8 mouse cellular contexts compared by ENCODE assay signal in the genomic region with DNA sequence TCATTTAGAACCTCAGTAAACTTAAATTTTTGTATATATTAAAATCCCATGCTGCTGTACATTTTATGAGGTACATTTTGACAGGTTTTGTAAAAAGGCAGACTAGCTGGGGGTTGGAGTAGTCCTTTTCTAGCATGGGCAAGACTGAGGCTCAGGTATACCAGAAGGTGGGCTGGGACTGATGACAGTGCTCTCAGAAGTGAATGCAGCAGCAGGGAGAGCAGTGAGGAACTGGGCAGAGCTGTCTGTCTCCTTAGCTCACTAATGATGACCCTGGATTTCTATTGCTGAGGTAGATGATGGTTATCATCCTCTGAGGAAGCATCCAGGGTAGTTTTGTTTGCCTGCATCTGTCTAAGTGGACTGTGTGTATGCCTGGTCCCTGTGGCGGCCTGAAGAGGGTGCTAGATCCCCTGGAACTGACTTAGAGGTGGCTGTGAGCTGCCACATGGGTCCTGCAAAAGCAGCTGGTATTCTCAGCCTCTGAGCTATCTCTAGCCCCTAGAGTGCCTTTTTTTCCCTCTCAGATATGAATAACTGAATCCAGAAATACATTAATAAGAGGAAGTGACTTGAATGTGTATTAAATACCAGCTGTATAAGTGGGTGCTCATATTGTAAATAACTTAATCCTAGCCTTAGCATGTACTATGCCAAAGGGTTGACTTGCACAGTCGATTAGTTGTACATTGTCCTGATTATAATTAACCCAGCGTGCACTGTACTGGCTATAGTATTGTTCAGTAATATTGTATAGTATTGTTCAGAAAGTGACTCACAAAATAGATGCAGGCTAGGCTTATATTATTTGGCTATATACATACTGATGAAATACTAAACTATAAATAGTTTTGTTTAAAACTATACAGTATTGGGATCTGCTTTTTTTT. TPM values are rescaled to one million over a fixed set of nuclear protein-coding genes. Genes with fewer than 3 reads are reported as not detected.
A peak's percentile ranks its signal among the peaks of the same experiment; 100 is the strongest.
DNase-seq lines count a peak whose midpoint lies in the region; ATAC-seq and TF ChIP-seq lines count a peak whose summit lies in the region.

No protein-coding gene starts in this region.

- H3K9me3 ChIP-seq in forebrain, embryonic 11.5 days (ENCODE audit: control insufficient read depth, low read length), result no peaks in the 10 kb centered on the region
- no peaks in the 10 kb centered on the region for H3K9me3 ChIP-seq in forebrain, embryonic 10.5 days
- H3K9me3 ChIP-seq in liver, embryonic 15.5 days (replicated peaks), result no peaks in the 10 kb centered on the region
- H3K9me3 ChIP-seq in neural tube, embryonic 12.5 days, result no peaks in the 10 kb centered on the region

- no peaks in the 10 kb centered on the region for H3K4me1 ChIP-seq in forebrain, embryonic 11.5 days (replicated peaks; ENCODE audit: control insufficient read depth, insufficient read depth, low read length)
- no peaks in the 10 kb centered on the region for H3K4me1 ChIP-seq in forebrain, embryonic 10.5 days
- peaks cover 26% of the 10 kb centered on the region for H3K4me1 ChIP-seq in liver, embryonic 15.5 days (replicated peaks)
- H3K4me1 ChIP-seq in neural tube, embryonic 12.5 days, result no peaks in the 10 kb centered on the region

- no peak overlapping the region for H3K27ac ChIP-seq in forebrain, embryonic 11.5 days (ENCODE audit: low read depth, low read length)
- no peak overlapping the region for H3K27ac ChIP-seq in forebrain, embryonic 10.5 days
- H3K27ac ChIP-seq in liver, embryonic 15.5 days (replicated peaks), result no peak overlapping the region
- H3K27ac ChIP-seq in neural tube, embryonic 12.5 days, result no peak overlapping the region

- H3K9ac ChIP-seq in forebrain, embryonic 11.5 days (ENCODE audit: low read length), result no peak overlapping the region
- no peak overlapping the region for H3K9ac ChIP-seq in liver, embryonic 15.5 days
- no peak overlapping the region for H3K9ac ChIP-seq in neural tube, embryonic 12.5 days

- WGBS in forebrain, embryonic 11.5 days, result 75% methylated on average over 3 of the region's 3 CpGs
- WGBS in forebrain, embryonic 10.5 days, result 79% methylated on average over 3 of the region's 3 CpGs
- 52% methylated on average over 3 of the region's 3 CpGs for WGBS in liver, embryonic 15.5 days (ENCODE audit: insufficient replicate concordance)
- WGBS in neural tube, embryonic 12.5 days, result 76% methylated on average over 3 of the region's 3 CpGs

- peaks cover 100% of the 10 kb centered on the region for H3K79me2 ChIP-seq in C2C12 (ENCODE audit: control insufficient read depth, insufficient read depth)

- ATAC-seq in forebrain, embryonic 11.5 days (replicated peaks; ENCODE audit: low FRiP score), result peak; percentile 60; the same call in 1 of the 2 replicates
- ATAC-seq in liver, embryonic 15.5 days (ENCODE audit: insufficient read depth), result peak; percentile 54
- 0 out of 2 replicates have a peak, but pooled peaks have one; percentile 33 for ATAC-seq in neural tube, embryonic 12.5 days (ENCODE audit: low FRiP score, low read depth)

- H3K36me3 ChIP-seq in forebrain, embryonic 11.5 days (ENCODE audit: control insufficient read depth, insufficient read depth, low read length), result no peaks in the 10 kb centered on the region; the same call in 1 of the 2 replicates
- peaks cover 95% of the 10 kb centered on the region for H3K36me3 ChIP-seq in forebrain, embryonic 10.5 days (replicated peaks)
- peaks cover 63% of the 10 kb centered on the region for H3K36me3 ChIP-seq in C2C12 (ENCODE audit: control insufficient read depth, insufficient read depth)
- peaks cover 12% of the 10 kb centered on the region for H3K36me3 ChIP-seq in liver, embryonic 15.5 days (replicated peaks)
- H3K36me3 ChIP-seq in neural tube, embryonic 12.5 days, result no peaks in the 10 kb centered on the region; the same call in 1 of the 2 replicates

- TF ChIP-seq CTCF in C2C12 (IDR thresholded peaks at IDR 0.05; ENCODE audit: control insufficient read depth, insufficient read depth, insufficient read length), result peak; percentile 5

- no peak overlapping the region for H3K4me3 ChIP-seq in forebrain, embryonic 11.5 days (ENCODE audit: low read depth, low read length)
- no peak overlapping the region for H3K4me3 ChIP-seq in forebrain, embryonic 10.5 days
- no peak overlapping the region for H3K4me3 ChIP-seq in C2C12 (ENCODE audit: insufficient read depth, poor library complexity, severe bottlenecking)
- H3K4me3 ChIP-seq in liver, embryonic 15.5 days (replicated peaks), result no peak overlapping the region
- no peak overlapping the region for H3K4me3 ChIP-seq in neural tube, embryonic 12.5 days

- H3K79me3 ChIP-seq in C2C12 (ENCODE audit: low read depth), result peaks cover 95% of the 10 kb centered on the region

- no peak for DNase-seq in forebrain, embryonic 11.5 days (ENCODE audit: low spot score)
- DNase-seq in forebrain, embryonic 10.5 days (ENCODE audit: extremely low spot score, low spot score), result no peak
- peak; percentile 13 for DNase-seq in adrenal gland, postnatal 25 days
- peak; percentile 19 to 44 for DNase-seq in heart, postnatal 36 days
- DNase-seq in ovary, postnatal 14 days (ENCODE audit: low spot score), result no peak

- H3ac ChIP-seq in C2C12 (ENCODE audit: control insufficient read depth, insufficient read length, low read depth), result no peak overlapping the region

- H3K27me3 ChIP-seq in forebrain, embryonic 11.5 days (ENCODE audit: control insufficient read depth, insufficient read depth, low read length), result no peaks in the 10 kb centered on the region
- H3K27me3 ChIP-seq in forebrain, embryonic 10.5 days (ENCODE audit: poor library complexity, severe bottlenecking), result no peaks in the 10 kb centered on the region
- no peaks in the 10 kb centered on the region for H3K27me3 ChIP-seq in C2C12 (ENCODE audit: control insufficient read depth, insufficient read depth, insufficient read length)
- H3K27me3 ChIP-seq in liver, embryonic 15.5 days, result no peaks in the 10 kb centered on the region
- H3K27me3 ChIP-seq in neural tube, embryonic 12.5 days (replicated peaks), result no peaks in the 10 kb centered on the region

- H3K4me2 ChIP-seq in forebrain, embryonic 11.5 days (ENCODE audit: low read depth, low read length, severe bottlenecking), result no peak overlapping the region
- H3K4me2 ChIP-seq in liver, embryonic 15.5 days, result no peak overlapping the region
- no peak overlapping the region for H3K4me2 ChIP-seq in neural tube, embryonic 12.5 days (replicated peaks)

- intact Hi-C loops in heart, postnatal 36 days (cut with DNase I), result no loop called here

TF ChIP-seq in C2C12, 6 proteins besides CTCF, POLR2A, EP300 and RAD21:
- TF ChIP-seq MYOD1 (IDR thresholded peaks at IDR 0.05; ENCODE audit: control insufficient read depth, insufficient read length, low read depth), result no peak
- no peak for TF ChIP-seq CEBPB (IDR thresholded peaks at IDR 0.05; ENCODE audit: low read depth)
- TF ChIP-seq MYOG (IDR thresholded peaks at IDR 0.05; ENCODE audit: control insufficient read depth, extremely low read depth, insufficient read length), result no peak
- no peak for TF ChIP-seq USF1 (IDR thresholded peaks at IDR 0.05; ENCODE audit: low read depth)
- no peak for TF ChIP-seq MAX (IDR thresholded peaks at IDR 0.05)
- no peak for TF ChIP-seq FOSL1 (IDR thresholded peaks at IDR 0.05; ENCODE audit: insufficient read depth, low read length, poor library complexity, severe bottlenecking)

RNA-seq across cellular contexts. Expression of a gene that starts 10.5 kb away (rescaled TPM):
- polyA plus RNA-seq in forebrain, embryonic 11.5 days (2014; fragmentation: Nextera tagmentation; extraction: Ambion mirVana), result 44.8 and 46.9 TPM in 2 replicates
- polyA plus RNA-seq in forebrain, embryonic 10.5 days (2016; fragmentation: Nextera tagmentation; extraction: Ambion mirVana), result 33.0 and 37.4 TPM in 2 replicates
- 6.9 TPM for polyA plus RNA-seq in C2C12 (2012; fragmentation: generic; extraction: Trizol)
- total RNA-seq in adrenal gland, postnatal 25 days (2021), result 32.0 and 46.7 TPM in 2 replicates
- 10 to 100 TPM; 20.6 to 20.8 TPM for total RNA-seq in heart, postnatal 36 days (2021)
- 11.9 and 12.7 TPM in 2 replicates for polyA plus RNA-seq in liver, embryonic 15.5 days (2015; fragmentation: Nextera tagmentation; extraction: Ambion mirVana)
- 38.0 and 40.4 TPM in 2 replicates for polyA plus RNA-seq in neural tube, embryonic 12.5 days (2016; fragmentation: Nextera tagmentation; extraction: Ambion mirVana)

Comparison
In these comparisons a context has a peak if more than half of its experiments do, and no peak if none do; other contexts are left out.
1. DNase-seq: peak in adrenal gland, postnatal 25 days (single experiment) and heart, postnatal 36 days (2 of 2); none in forebrain, embryonic 11.5 days (single experiment), forebrain, embryonic 10.5 days (single experiment) and ovary, postnatal 14 days (single experiment).
2. Peak in every context shown above with its lines, with median percentiles within 50 percentile points of each other: ATAC-seq.